Mouse (Mus musculus) kidney, postnatal 0 days (tissue): ENCODE measurements around the gene Neu1. TPM values are rescaled to one million over a fixed set of nuclear protein-coding genes. Genes with fewer than 3 reads are reported as not detected.

Experiments
- ATAC-seq: fragments of 200-750 bp; cut with Nextera tagmentation; replicated peaks from 2 replicates; pipeline ENCODE4 v1.8.0; 2017; ENCODE audit warnings: low read depth, moderate number of reproducible peaks, moderate TSS enrichment, moderate library complexity; ENCODE audit not compliant: low FRiP score
- DNase-seq: peaks from one replicate; pipeline ENCODE4 v3.0.0-alpha.2; 2016; ENCODE audit warnings: low spot score
- H3K27ac ChIP-seq: fragments of 300-500 bp; sonication (generic); 2 replicates; pipeline ENCODE4 v1.5.1; 2014; ENCODE audit warnings: mild to moderate bottlenecking
- H3K27me3 ChIP-seq: fragments of 300-500 bp; sonication (generic); 2 replicates; pipeline ENCODE4 v1.6.1; 2014; ENCODE audit warnings: low read length, mixed read lengths; ENCODE audit not compliant: insufficient read depth
- H3K36me3 ChIP-seq: fragments of 300-500 bp; sonication (generic); 2 replicates; pipeline ENCODE4 v1.6.1; 2014; ENCODE audit warnings: low read length, mixed read lengths; ENCODE audit not compliant: insufficient read depth
- H3K4me1 ChIP-seq: fragments of 300-500 bp; sonication (generic); replicated peaks from 2 replicates; pipeline ENCODE4 v1.6.1; 2014; ENCODE audit warnings: antibody characterized with exemption, low read length, mixed read lengths; ENCODE audit not compliant: insufficient read depth
- H3K4me2 ChIP-seq: fragments of 300-500 bp; sonication (generic); 2 replicates; pipeline ENCODE4 v1.6.1; 2014; ENCODE audit warnings: mild to moderate bottlenecking, low read length, moderate library complexity, mixed read lengths
- H3K4me3 ChIP-seq: fragments of 300-500 bp; sonication (generic); replicated peaks from 2 replicates; pipeline ENCODE4 v1.5.1; 2014; ENCODE audit warnings: low read depth, low read length
- H3K9ac ChIP-seq: fragments of 300-500 bp; sonication (generic); 2 replicates; pipeline ENCODE4 v1.6.1; 2014; ENCODE audit warnings: low read depth, low read length
- H3K9me3 ChIP-seq: fragments of 300-500 bp; sonication (generic); replicated peaks from 2 replicates; pipeline ENCODE4 v1.6.1; 2016; ENCODE audit warnings: low read length, inconsistent platforms, mixed read lengths
- CTCF ChIP-seq: IDR thresholded peaks from 2 replicates; pipeline ENCODE4 v1.5.1; 2016; ENCODE audit warnings: antibody characterized with exemption, low read depth, mild to moderate bottlenecking, moderate library complexity
- WGBS: fragments of 180-500 bp; shearing (Covaris S2); extraction: QIAGEN DNeasy Blood & Tissue Kit; methylation state at CpG from one replicate; pipeline ENCODE4 v1.1.7; 2014; 5-methylcytosine and 5-hydroxymethylcytosine counted together
- polyA plus RNA-seq: library from polyadenylated mRNA; unstranded; fragments of >200 nt; fragmentation: Nextera tagmentation; extraction: Ambion mirVana; gene quantifications from 2 replicates; pipeline ENCODE4 v1.2.1, GENCODE M21; 2015

Gene Neu1
- polyA plus RNA-seq, 1 experiment from 2014 or later, result 92.0 TPM

- H3K9ac ChIP-seq, result no peak within 1 kb of the TSS; the same call in 1 of the 2 replicates
- WGBS, result 32% methylated on average over 18 of the region's 18 CpGs
- 0 out of 2 replicates have a peak within 1 kb of the TSS, but pooled peaks have one; percentile 8 for H3K4me3 ChIP-seq
Observed at GRCm38 (mm10) chr17:34913930-34914665, 17.0 kb upstream of the Neu1 start, which contains the start of gene Slc44a4. Gene Slc44a4, plus strand, starts transcription at chr17:34914466.

GRCm38 (mm10) chr17:34915410-34915831, 15.6 kb upstream of the Neu1 start:
- peak; percentile 68 for TF ChIP-seq CTCF
- Histone ChIP-seq H3K27ac (peak overlapping the region; percentile 75), H3K9me3 (no peaks in the 10 kb centered on the region), H3K9ac (0 out of 2 replicates have a peak overlapping the region, but pooled peaks have one; percentile 32), H3K4me2 (peak overlapping the region; percentile 41; the same call in 1 of the 2 replicates), H3K4me3 (no peak overlapping the region), H3K4me1 (no peaks in the 10 kb centered on the region), H3K27me3 (no peaks in the 10 kb centered on the region), H3K36me3 (peaks cover 30% of the 10 kb centered on the region)
- ATAC-seq (peak; percentile 75), DNase-seq (peak; percentile 86)
- WGBS, result 14% methylated on average over 11 of the region's 11 CpGs

More at GRCm38 (mm10) chr17:34913930-34914665, 17.0 kb upstream of the Neu1 start, which contains the start of gene Slc44a4:
- no peak for DNase-seq
- H3K36me3 ChIP-seq, result peaks cover 43% of the 10 kb centered on the region
- TF ChIP-seq CTCF, result no peak
- H3K27ac ChIP-seq, result peak within 1 kb of the TSS; percentile 75
- no peaks in the 10 kb centered on the region for H3K9me3 ChIP-seq
- 0 out of 2 replicates have a peak, but pooled peaks have one; percentile 9 for ATAC-seq
- peak within 1 kb of the TSS; percentile 41 for H3K4me2 ChIP-seq
- H3K4me1 ChIP-seq, result no peaks in the 10 kb centered on the region
- H3K27me3 ChIP-seq, result no peaks in the 10 kb centered on the region

GRCm38 (mm10) chr17:34916316-34916715, 14.7 kb upstream of the Neu1 start:
- Histone ChIP-seq H3K27ac (no peak overlapping the region), H3K27me3 (no peaks in the 10 kb centered on the region), H3K4me2 (no peak overlapping the region), H3K4me1 (no peaks in the 10 kb centered on the region), H3K9ac (no peak overlapping the region), H3K9me3 (no peaks in the 10 kb centered on the region), H3K36me3 (peaks cover 21% of the 10 kb centered on the region; the same call in 1 of the 2 replicates), H3K4me3 (no peak overlapping the region)
- DNase-seq (no peak), ATAC-seq (no peak)
- no peak for TF ChIP-seq CTCF
- 93% methylated on average over 5 of the region's 5 CpGs for WGBS

DNA sequence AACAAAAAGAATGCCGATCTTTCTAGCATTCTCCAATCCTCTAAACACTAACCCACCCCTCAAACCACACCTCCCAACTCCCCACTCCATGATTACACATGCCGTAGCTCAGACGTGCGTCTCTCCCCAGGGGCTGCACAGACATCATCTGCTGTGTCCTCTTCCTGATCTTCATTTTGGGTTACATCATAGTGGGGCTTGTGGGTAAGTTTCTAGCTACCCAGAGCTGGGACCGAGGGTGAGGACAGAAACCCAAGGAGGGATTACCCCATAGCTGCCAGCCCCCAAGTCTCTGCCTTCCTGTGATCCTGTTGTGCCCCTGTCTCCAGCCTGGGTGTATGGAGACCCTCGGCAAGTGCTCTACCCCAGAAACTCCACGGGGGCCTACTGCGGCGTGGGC, 13.9 kb upstream of the Neu1 start:
- DNase-seq (no peak), ATAC-seq (no peak)
- Histone ChIP-seq H3K9ac (no peak overlapping the region), H3K4me1 (no peaks in the 10 kb centered on the region), H3K27me3 (no peaks in the 10 kb centered on the region), H3K4me3 (no peak overlapping the region), H3K36me3 (peaks cover 14% of the 10 kb centered on the region; the same call in 1 of the 2 replicates), H3K27ac (no peak overlapping the region), H3K9me3 (no peaks in the 10 kb centered on the region), H3K4me2 (no peak overlapping the region)
- 79% methylated on average over 9 of the region's 9 CpGs for WGBS
- no peak for TF ChIP-seq CTCF

DNA sequence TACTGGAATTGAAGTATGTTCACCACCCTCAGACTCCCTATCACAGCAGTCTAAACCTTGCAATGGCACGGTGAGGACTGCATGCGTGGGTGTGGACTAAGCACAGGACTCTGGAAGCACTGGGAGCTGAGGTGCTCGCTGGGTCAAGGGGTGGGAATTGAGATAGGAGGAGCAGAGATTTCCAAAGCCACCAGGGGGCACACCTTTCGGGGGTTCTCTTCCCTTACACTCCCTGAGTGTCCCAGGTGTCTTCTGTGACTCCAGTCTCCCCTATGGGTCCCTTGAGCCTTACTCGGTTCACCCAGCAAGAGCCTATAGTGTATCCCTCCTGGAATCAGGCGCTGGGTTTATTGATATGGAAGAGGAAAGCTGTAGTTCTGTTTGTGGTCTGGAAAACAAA, 8.1 kb upstream of the Neu1 start:
- Histone ChIP-seq H3K4me2 (no peak overlapping the region), H3K9ac (no peak overlapping the region), H3K4me1 (no peaks in the 10 kb centered on the region), H3K4me3 (no peak overlapping the region), H3K27ac (no peak overlapping the region), H3K36me3 (no peaks in the 10 kb centered on the region), H3K9me3 (no peaks in the 10 kb centered on the region), H3K27me3 (no peaks in the 10 kb centered on the region)
- ATAC-seq (no peak), DNase-seq (peak; percentile 41)
- WGBS, result 41% methylated on average over 6 of the region's 6 CpGs
- peak; percentile 55 for TF ChIP-seq CTCF

DNA sequence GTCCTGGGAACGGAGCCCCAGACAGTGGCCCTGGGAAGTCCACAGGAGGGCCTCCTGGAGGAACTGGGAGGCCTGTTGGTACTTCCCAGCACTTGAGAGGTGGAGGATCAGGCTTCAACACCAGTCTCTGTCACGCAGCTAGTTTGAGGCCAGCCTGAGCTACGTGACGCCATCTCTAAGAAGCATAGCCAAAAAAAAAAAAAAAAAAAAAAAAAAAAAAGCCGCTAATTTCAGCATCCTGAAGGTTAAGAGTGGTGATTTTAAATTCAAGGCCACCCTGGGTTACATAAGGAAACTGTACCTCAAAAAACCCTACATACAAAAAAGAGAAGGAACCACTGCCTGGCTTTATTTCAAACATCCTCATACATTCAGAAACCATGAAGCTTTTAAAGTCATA, 6.8 kb upstream of the Neu1 start:
- DNase-seq, result no peak
- Histone ChIP-seq H3K9me3 (no peaks in the 10 kb centered on the region), H3K4me3 (no peak overlapping the region), H3K27ac (no peak overlapping the region), H3K36me3 (no peaks in the 10 kb centered on the region), H3K9ac (no peak overlapping the region), H3K4me2 (no peak overlapping the region), H3K4me1 (no peaks in the 10 kb centered on the region), H3K27me3 (no peaks in the 10 kb centered on the region)
- TF ChIP-seq CTCF, result no peak
- ATAC-seq, result no peak
- WGBS, result 65% methylated on average over 5 of the region's 5 CpGs
